Mouse (Mus musculus) limb, embryonic 14.5 days (tissue): ENCODE measurements around the gene Tuba4a. TPM values are rescaled to one million over a fixed set of nuclear protein-coding genes. Genes with fewer than 3 reads are reported as not detected.

Experiments
- ATAC-seq: fragments of 200-750 bp; cut with Nextera tagmentation; 2 replicates; pipeline ENCODE4 v1.8.0; 2017; ENCODE audit warnings: low read depth, moderate number of reproducible peaks, moderate TSS enrichment; ENCODE audit not compliant: low FRiP score
- DNase-seq: peaks from one replicate; pipeline ENCODE4 v3.0.0-alpha.2; 2015; ENCODE audit warnings: low spot score
- H3K27ac ChIP-seq: fragments of 300-500 bp; sonication (generic); replicated peaks from 2 replicates; pipeline ENCODE4 v1.5.1; 2014; ENCODE audit warnings: low read depth, mild to moderate bottlenecking, low read length, moderate library complexity, mixed read lengths
- H3K27me3 ChIP-seq: fragments of 300-500 bp; sonication (generic); 2 replicates; pipeline ENCODE4 v1.6.1; 2014; ENCODE audit warnings: low read length, mixed read lengths; ENCODE audit not compliant: control insufficient read depth, insufficient read depth
- H3K36me3 ChIP-seq: fragments of 300-500 bp; sonication (generic); 2 replicates; pipeline ENCODE4 v1.6.1; 2014; ENCODE audit warnings: mild to moderate bottlenecking, low read length, moderate library complexity, mixed read lengths; ENCODE audit not compliant: control insufficient read depth, insufficient read depth
- H3K4me1 ChIP-seq: fragments of 300-500 bp; sonication (generic); 2 replicates; pipeline ENCODE4 v1.6.1; 2014; ENCODE audit warnings: antibody characterized with exemption, low read length, mixed read lengths; ENCODE audit not compliant: control insufficient read depth, insufficient read depth
- H3K4me2 ChIP-seq: fragments of 300-500 bp; sonication (generic); replicated peaks from 2 replicates; pipeline ENCODE4 v1.6.1; 2014; ENCODE audit warnings: low read depth, mild to moderate bottlenecking, low read length, moderate library complexity; ENCODE audit not compliant: severe bottlenecking
- H3K4me3 ChIP-seq: fragments of 300-500 bp; sonication (generic); replicated peaks from 2 replicates; pipeline ENCODE4 v1.5.1; 2014; ENCODE audit warnings: low read length
- H3K9ac ChIP-seq: fragments of 300-500 bp; sonication (generic); 2 replicates; pipeline ENCODE4 v1.6.1; 2014; ENCODE audit warnings: mild to moderate bottlenecking, low read depth, low read length, moderate library complexity; ENCODE audit not compliant: severe bottlenecking
- H3K9me3 ChIP-seq: fragments of 300-500 bp; sonication (generic); 2 replicates; pipeline ENCODE4 v1.6.1; 2016; ENCODE audit warnings: low read length; ENCODE audit not compliant: control insufficient read depth
- POLR2A ChIP-seq: fragments of 200-500 bp; IDR thresholded peaks from 2 replicates; pipeline ENCODE4 v1.8.0; 2012; ENCODE audit warnings: inconsistent platforms, mild to moderate bottlenecking, moderate library complexity, borderline replicate concordance; ENCODE audit not compliant: insufficient read depth, insufficient read length; ENCODE audit errors: extremely low read depth
- WGBS: fragments of 180-500 bp; shearing (Covaris S2); extraction: QIAGEN DNeasy Blood & Tissue Kit; methylation state at CpG from one replicate; pipeline ENCODE4 v1.1.7; 2014; 5-methylcytosine and 5-hydroxymethylcytosine counted together
- polyA plus RNA-seq, 2 experiments: library from polyadenylated mRNA; depleted of rRNA in 1 of 2; stranded (reverse) in 1 of 2; unstranded in 1 of 2; fragments of >200 nt; fragmentation: Nextera tagmentation in 1 of 2; extraction: Ambion mirVana in 1 of 2; gene quantifications; 2 replicates each; pipeline versions ENCODE4 v1.2.1 to v1.2.3; 2012 to 2014

Gene Tuba4a
- polyA plus RNA-seq, 2 experiments: 25.1 to 55.9 TPM

DNA sequence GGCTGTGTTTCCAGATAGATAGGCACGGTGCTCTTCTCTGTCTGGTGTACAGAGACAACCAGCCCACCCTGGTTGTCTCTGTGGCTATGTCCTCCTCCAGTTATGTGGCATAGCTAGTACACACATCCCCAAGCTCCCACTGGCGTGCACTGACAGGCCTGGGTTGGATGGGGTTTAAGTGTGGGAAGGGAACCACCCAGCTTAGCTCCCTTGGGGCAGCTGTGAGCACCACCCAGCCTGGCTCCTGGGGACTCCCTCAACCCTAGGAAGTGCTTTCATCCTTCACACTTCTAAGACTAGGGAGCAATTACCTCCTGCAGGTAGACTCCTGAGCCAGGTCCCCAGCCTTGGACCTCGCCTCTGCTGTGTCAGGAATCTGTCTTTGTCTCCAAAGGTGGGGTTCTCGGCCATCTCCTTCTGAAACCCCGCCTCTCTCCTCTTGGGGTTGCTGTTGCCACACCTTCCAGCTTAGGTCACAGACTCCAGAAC, 12.0 kb upstream of the Tuba4a start, which contains the start of gene A630095N17Rik:
TSS of gene A630095N17Rik (minus strand) at position 439 of the 489 bp plus-strand sequence.
- Histone ChIP-seq H3K9me3 (no peaks in the 10 kb centered on the region), H3K4me3 (no peak within 1 kb of the TSS), H3K36me3 (no peaks in the 10 kb centered on the region), H3K9ac (no peak within 1 kb of the TSS), H3K27me3 (no peaks in the 10 kb centered on the region), H3K4me2 (no peak within 1 kb of the TSS), H3K4me1 (no peaks in the 10 kb centered on the region), H3K27ac (no peak within 1 kb of the TSS)
- DNase-seq: no peak
- no peak for TF ChIP-seq POLR2A
- ATAC-seq: no peak
- WGBS: 63% methylated on average over 5 of the region's 5 CpGs

DNA sequence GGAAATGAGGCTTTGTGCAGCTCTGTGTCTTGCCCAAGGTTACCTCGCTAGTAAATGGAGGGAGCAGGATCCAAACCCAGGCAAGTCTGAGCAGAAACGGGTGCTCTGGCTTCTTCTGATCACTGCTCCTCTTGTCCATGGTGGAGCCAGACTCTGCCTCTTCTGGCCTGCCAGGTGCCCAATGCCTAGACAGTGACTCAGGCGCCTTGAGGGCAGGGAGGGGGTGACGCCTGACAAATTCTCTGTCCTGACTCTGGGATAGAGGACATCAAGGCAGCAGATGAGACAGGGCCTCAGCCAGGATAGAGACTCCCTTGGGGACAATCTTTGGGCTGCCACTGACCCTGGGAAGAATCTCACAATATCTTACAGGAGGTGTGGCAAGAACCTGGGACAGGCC, 11.6 kb upstream of the Tuba4a start:
- H3K9me3 ChIP-seq: no peaks in the 10 kb centered on the region
- no peak for TF ChIP-seq POLR2A
- no peak for DNase-seq

DNA sequence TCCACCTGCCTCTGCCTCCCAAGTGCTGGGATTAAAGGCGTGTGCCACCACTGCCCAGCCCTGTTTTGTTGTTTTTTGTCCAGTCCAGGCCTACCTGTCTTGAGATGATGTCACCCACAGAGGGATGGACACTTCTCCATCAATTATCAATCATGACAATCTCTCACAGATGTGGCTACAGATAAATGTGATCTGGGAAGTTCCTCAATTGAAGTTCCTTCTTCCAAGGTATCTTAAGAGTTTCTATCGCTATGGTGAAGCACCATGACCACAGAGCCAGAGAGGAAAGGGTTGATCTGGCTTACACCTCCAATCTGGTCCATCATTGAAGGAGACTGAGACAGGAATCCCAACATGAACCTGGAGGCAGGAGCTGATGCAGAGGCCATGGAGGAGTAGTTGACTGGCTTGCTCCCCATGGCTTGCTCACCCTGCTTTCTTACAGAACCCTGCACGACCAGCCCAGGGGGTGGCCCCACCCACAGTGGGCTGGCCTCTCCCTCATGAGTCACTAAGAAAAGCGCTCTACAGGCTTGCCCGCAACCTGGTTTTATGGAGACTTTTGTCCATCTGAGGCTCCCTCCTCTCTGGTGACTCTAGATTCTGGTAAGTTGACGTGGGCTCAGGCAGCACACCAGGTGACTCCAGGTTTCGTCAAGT, 10.8 kb upstream of the Tuba4a start:
- no peak for TF ChIP-seq POLR2A
- no peak overlapping the region for H3K9ac ChIP-seq
- H3K4me1 ChIP-seq: no peaks in the 10 kb centered on the region
- DNase-seq (no peak), ATAC-seq (no peak)
- H3K9me3 ChIP-seq: no peaks in the 10 kb centered on the region
- no peaks in the 10 kb centered on the region for H3K27me3 ChIP-seq
- H3K4me2 ChIP-seq: no peak overlapping the region
- no peak overlapping the region for H3K27ac ChIP-seq
- no peak overlapping the region for H3K4me3 ChIP-seq
- WGBS: 67% methylated on average over 7 of the region's 7 CpGs
- no peaks in the 10 kb centered on the region for H3K36me3 ChIP-seq

More for the DNA sequence above, 11.6 kb upstream of the Tuba4a start:
- H3K36me3 ChIP-seq: no peaks in the 10 kb centered on the region
- no peaks in the 10 kb centered on the region for H3K27me3 ChIP-seq
- H3K4me3 ChIP-seq: no peak overlapping the region
- no peak overlapping the region for H3K9ac ChIP-seq
- no peak overlapping the region for H3K27ac ChIP-seq
- 67% methylated on average over 4 of the region's 4 CpGs for WGBS
- no peaks in the 10 kb centered on the region for H3K4me1 ChIP-seq
- no peak overlapping the region for H3K4me2 ChIP-seq
- no peak for ATAC-seq

DNA sequence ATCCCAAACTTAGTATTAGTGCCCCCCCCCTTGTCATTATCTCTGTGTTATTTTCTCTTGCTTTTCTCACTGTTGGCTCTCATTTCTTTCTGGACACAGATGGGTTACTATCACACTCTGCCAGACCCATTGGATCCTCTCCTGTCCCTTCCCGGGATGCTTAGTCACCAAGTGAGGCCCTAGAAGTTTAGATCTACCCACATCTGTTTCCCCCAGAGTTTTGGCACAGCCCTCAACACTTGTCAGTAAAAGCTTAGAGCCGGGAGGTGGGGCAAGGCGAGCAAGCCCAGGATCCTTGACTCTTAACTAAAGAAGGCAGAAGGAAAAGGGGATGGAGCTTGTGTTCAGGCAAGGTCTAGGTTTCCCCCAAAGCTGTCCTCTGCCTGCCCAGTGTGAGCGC, 9.5 kb upstream of the Tuba4a start:
- no peak for DNase-seq
- no peak for TF ChIP-seq POLR2A
- Histone ChIP-seq H3K36me3 (no peaks in the 10 kb centered on the region), H3K9me3 (no peaks in the 10 kb centered on the region), H3K27ac (no peak overlapping the region), H3K27me3 (no peaks in the 10 kb centered on the region), H3K9ac (no peak overlapping the region), H3K4me2 (no peak overlapping the region), H3K4me3 (no peak overlapping the region), H3K4me1 (no peaks in the 10 kb centered on the region)
- no peak for ATAC-seq
- 79% methylated on average over 4 of the region's 4 CpGs for WGBS

DNA sequence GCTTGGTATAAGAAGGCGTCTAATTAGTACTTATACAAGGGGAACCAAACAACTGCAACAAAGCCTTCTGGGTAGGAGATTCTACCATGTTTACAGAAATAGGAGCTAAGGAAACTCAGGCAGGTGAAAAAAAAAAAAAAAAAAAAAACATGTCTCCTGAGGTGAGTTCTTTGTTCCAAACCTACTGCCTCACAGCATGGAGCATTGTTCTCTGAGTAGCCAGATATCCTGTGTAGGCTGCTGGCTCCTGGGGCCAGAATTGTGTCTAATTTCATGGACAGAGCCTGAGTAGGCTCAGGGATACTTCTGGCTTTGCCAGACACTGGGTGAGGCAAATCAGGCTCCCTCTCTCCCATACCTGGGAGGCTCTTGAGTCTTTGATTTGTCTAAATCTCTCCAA, 8.0 kb upstream of the Tuba4a start:
- 65% methylated on average over 1 of the region's 1 CpGs for WGBS
- Histone ChIP-seq H3K9me3 (no peaks in the 10 kb centered on the region), H3K27me3 (no peaks in the 10 kb centered on the region), H3K27ac (no peak overlapping the region), H3K9ac (no peak overlapping the region), H3K4me2 (no peak overlapping the region), H3K4me3 (no peak overlapping the region), H3K36me3 (no peaks in the 10 kb centered on the region), H3K4me1 (no peaks in the 10 kb centered on the region)
- no peak for DNase-seq
- no peak for TF ChIP-seq POLR2A
- ATAC-seq: no peak
